Mouse (Mus musculus) left cerebral cortex, adult 2 months (tissue): ENCODE measurements around the gene Mrpl21. TPM values are rescaled to one million over a fixed set of nuclear protein-coding genes. Genes with fewer than 3 reads are reported as not detected.

Experiments
- DNase-seq, 2 experiments: peaks; one replicate each; pipeline ENCODE4 v3.0.0; 2021 to 2022; ENCODE audit warnings: low spot score in 2 of 2, mixed read lengths in 1 of 2; ENCODE audit errors: extremely low spot score in 1 of 2
- H3K27ac ChIP-seq: fragments of 200-600 bp; 2 replicates; pipeline ENCODE4 v1.8.1; 2022
- H3K4me3 ChIP-seq: fragments of 200-600 bp; 2 replicates; pipeline ENCODE4 v1.8.1; 2022
- CTCF ChIP-seq: fragments of 200-600 bp; IDR thresholded peaks from 2 replicates; pipeline ENCODE4 v1.8.1; 2022; ENCODE audit warnings: antibody characterized with exemption, mild to moderate bottlenecking, moderate library complexity
- intact Hi-C: fragments of 180-260 bp; cut with DNase I; formaldehyde crosslinking; loops from one replicate; pipeline ENCODE4 v1.15.1; 2025
- microRNA-seq, 2 experiments: library from miRNA; unstranded; fragments of <30 nt; microRNA quantifications; one replicate each; pipeline ENCODE4 v1.2.0; 2021
- total RNA-seq, 2 experiments: library from RNA; stranded (reverse); gene quantifications; 2 replicates each; pipeline ENCODE4 v1.2.3; 2021

Mrpl21 gene
- total RNA-seq, 2 experiments from 2014 or later: 51.3 to 52.0 TPM

DNA sequence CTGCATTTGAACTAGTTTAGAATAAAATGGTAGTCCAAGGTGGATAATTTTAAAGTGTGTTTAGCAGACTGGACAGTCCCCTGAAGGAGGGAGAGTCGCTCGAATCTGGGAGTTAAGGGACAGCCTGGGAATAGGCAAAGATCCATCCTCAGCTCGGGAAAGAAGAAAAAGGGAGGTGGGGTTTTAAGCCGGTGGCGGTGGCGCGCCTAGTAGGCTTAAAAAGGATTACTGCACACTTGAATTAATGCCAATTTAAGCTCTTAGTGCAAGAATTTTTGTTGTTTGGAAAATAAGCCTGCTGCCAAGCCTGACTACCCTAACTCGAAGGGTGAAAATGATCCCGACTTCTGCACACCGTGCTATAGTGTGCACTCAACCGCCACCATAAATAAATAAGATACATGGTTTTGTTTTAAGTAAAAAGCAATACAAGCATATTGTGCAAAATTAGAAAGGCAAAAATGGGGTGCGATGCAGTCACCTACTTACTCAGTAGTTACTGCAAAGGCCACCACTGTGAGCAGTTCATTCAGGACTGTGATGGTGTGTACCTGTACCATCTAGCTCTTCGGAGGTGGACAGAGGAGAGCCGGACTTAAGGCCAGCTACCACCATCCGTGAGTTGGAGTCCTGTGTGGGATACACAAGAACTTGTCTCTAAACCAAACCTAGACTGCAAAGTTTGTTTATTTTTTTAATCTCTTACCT is 43.2 kb downstream of the Mrpl21 start:
- no peak for TF ChIP-seq CTCF
- DNase-seq: no peak
- intact Hi-C loops: no loop called here
- Histone ChIP-seq H3K27ac (peak overlapping the region; percentile 84), H3K4me3 (peak overlapping the region; percentile 67)

- DNase-seq: no peak
- Histone ChIP-seq H3K4me3 (no peak overlapping the region), H3K27ac (peak overlapping the region; percentile 84)
- intact Hi-C loops: no loop called here
- TF ChIP-seq CTCF: no peak
Observed at GRCm38 (mm10) chr19:3326479-3327047, 43.9 kb downstream of the Mrpl21 start.

- no peak for TF ChIP-seq CTCF
- intact Hi-C loops: no loop called here
- H3K4me3 ChIP-seq: no peak overlapping the region
- DNase-seq: no peak
- H3K27ac ChIP-seq: no peak overlapping the region
Observed at GRCm38 (mm10) chr19:3333247-3333646, 50.5 kb downstream of the Mrpl21 start.

DNA sequence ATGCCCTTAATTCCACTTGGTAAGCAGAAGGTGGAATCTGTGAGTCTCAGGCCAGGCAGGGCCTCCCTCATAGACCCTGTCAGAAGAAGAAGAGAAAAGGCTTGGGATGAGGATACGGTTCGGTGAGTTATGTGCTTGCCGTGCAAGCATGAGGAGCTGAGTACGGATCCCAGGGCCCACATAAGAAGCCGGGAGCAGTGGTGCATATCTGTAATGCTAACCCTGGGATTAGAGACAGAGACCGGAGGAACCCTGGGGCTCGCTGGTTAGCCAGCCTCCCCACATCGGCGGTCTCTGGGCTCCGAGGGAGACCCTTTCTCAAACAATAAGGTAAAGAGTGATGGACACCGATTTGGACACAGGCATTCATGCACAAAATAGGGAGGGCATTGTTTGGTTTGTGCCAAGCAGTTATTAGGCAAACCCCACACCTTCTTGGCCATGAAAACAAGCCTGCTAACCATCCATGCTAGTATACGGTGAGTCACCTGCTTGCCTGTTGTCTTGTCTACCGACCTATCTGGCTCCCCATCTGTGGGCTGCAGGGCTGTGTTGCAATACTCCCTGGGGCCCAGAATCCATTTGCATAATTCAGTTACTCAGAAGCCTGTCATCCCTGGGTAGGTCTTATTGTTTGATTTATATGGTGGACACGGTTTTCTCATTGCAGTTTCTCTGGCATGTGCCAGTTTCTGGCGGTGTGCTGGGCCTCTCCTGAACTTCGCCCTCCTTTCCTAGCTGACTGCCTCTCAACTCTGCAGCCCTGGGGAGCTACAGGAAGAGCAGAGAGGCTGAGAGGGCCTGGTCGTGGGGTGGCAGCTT is 51.2 kb downstream of the Mrpl21 start:
- Histone ChIP-seq H3K4me3 (no peak overlapping the region), H3K27ac (no peak overlapping the region)
- TF ChIP-seq CTCF: no peak
- no peak for DNase-seq
- intact Hi-C loops: no loop called here

DNA sequence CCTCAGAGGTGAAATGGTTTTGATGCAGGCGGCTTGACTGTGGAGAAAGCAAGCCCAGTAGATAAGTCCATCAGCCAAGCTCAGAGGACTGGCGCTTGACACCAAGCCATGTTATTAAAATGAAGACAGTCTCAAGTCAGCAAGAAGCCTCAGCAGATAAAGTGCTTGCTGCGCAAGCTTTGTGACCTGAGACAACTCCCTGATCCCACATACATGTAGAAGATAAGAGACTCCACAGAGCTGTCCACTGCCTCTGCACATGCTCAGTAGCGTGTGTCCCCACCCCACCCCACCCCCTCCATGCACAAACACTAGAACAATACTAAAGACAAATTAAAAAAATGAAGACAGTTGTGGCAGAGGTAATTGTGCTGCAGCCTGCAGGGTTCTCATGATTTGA is 51.8 kb downstream of the Mrpl21 start:
- intact Hi-C loops: no loop called here
- DNase-seq: no peak
- Histone ChIP-seq H3K27ac (no peak overlapping the region), H3K4me3 (no peak overlapping the region)
- TF ChIP-seq CTCF: no peak

GRCm38 (mm10) chr19:3335917-3336316 is 53.2 kb downstream of the Mrpl21 start:
- H3K4me3 ChIP-seq: no peak overlapping the region
- intact Hi-C loops: no loop called here
- no peak for TF ChIP-seq CTCF
- DNase-seq: no peak
- no peak overlapping the region for H3K27ac ChIP-seq

DNA sequence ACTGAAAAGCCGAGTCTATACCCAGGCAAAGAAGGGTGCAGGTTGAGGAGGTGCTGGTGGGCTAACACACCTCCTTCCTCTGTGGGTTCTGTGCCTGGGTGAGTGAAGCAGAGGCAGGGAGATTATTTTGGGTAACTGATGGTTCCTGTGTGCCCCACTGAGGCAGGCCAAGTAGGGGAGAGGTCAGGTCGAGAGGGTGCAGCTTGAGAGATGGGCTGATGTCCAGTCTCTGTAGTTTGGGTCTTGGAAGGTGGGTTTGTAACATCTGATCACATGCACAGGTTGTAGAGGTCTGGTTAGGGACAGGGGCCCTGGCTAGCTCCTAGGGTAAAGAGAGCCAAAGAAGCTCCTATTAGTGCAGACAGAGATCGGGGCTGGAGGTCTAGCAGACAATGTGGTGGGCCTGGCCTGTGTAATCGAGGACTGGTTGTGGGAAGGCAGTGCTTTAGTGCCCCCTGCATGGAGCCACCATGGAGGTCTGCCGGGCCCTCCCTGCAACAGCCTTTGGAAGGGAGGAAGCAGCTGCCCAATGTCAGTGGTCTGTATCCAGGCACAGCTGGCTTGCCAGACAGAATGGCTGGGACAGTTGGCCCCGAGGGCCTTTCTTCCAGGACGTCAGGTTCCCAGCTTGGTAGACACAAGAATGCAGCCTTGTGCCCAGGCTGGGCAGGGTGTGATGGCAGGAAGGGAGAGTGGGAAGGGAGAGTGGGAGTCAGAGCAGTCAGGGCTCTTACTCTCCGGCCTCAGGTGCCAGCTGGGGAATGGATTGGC is 54.0 kb downstream of the Mrpl21 start:
- no peak for DNase-seq
- Histone ChIP-seq H3K27ac (no peak overlapping the region), H3K4me3 (no peak overlapping the region)
- TF ChIP-seq CTCF: no peak
- intact Hi-C loops: no loop called here

DNA sequence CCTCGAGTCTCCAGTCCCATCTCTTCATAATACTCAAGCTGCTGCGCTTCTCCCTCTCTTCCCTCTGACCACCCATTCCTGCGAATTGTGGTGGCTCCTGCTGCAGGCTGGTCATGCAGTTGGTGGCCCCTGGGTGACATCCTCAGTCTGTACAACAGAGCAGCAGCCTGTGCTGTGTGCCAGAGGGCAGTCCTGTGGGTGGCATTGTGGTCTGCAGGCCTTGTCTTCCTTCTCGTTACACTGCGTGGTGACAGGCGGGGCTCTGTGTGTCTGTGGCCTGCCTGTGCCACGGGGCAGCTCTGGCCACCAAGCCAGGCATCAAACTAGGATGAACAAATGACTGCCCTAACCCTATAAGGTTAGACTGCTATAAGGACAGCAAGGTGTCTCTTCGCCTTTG is 56.5 kb downstream of the Mrpl21 start:
- TF ChIP-seq CTCF: no peak
- DNase-seq: no peak
- Histone ChIP-seq H3K27ac (no peak overlapping the region), H3K4me3 (no peak overlapping the region)
- intact Hi-C loops: no loop called here

DNA sequence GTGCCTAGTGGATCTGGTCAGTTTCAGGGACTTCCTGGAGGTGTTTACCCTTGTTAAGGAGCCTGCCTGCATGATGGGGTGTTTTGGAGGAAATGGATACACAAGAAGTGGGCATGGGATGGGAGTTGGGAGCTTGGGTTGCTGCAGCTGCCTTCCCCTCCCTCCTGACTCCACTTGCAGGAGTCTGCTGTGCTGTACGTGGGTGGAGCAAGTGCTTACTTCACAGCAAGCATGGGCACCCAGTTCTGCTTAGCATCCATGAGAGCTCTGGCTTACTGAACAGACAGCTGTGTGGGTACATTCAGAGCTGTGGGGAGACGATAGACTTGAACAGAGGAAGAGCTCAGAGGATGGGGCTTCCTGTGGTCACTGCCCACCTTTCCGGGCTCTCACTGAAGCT is 58.3 kb downstream of the Mrpl21 start:
- DNase-seq: peak; percentile 32 to 40
- peak overlapping the region; percentile 34; the same call in 1 of the 2 replicates for H3K27ac ChIP-seq
- no peak for TF ChIP-seq CTCF
- H3K4me3 ChIP-seq: no peak overlapping the region
- intact Hi-C loops: no loop called here

Small RNA genes within 50 kb of the gene (microRNA-seq; reads per million reads assigned to microRNA genes)
- gene Mir6984: 0.49 to 1.2 reads per million in 2 experiments

Other genes starting within 250 kb of the Mrpl21 start
- 10 to 100 TPM in 1 of 2 experiments, 1 to 10 TPM in 1; 9.4 to 11.0 TPM for gene Ighmbp2, start 116 bp downstream of the Mrpl21 start, total RNA-seq
- 10 to 100 TPM; 20.6 to 27.8 TPM for gene Cpt1a, start 39.4 kb downstream of the Mrpl21 start, total RNA-seq
- under 1 TPM; 0.19 to 0.36 TPM for gene Tesmin, start 106.0 kb downstream of the Mrpl21 start, total RNA-seq
- gene Gal, start 131.6 kb downstream of the Mrpl21 start, total RNA-seq: under 1 TPM in 1 of 2 experiments, not detected in 1; 0.56 TPM